In the genomic region with DNA sequence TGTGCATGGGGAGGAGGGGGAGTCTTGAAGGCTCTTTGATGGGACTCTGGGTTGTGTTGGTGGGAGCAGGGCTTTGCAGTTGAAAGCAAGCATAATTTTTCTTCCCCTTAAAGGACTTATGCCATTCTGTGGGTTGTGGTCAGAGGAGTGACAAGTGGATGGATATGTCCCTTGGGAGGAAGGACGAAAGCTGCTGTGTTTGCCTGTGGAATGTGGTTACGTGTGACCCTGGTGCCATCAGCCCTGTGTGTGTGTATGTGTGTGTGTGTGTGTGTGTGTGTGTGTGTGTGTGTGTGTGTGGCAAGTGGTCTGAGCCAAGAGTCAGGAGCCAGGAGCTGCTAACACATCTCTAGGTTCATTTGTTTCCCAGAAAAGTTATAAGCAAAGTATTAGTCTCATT, we compare ENCODE assay signal across 16 mouse cellular contexts.
DNase-seq lines count a peak whose midpoint lies in the region; ATAC-seq and TF ChIP-seq lines count a peak whose summit lies in the region.
"Had no signal": no experiment of that assay in that cellular context is flagged by ENCODE, and none has a peak within 500 bp of the region (broad histone marks: within the 10 kb centered on the region; RNA-seq: fewer than 3 reads in every experiment).

No protein-coding gene starts in this region.

- no peak overlapping the region for H3K4me3 ChIP-seq in kidney, adult 2 months (ENCODE audit: insufficient read depth, low read depth, low read length)
- no peak overlapping the region for H3K4me3 ChIP-seq in liver, embryonic 13.5 days (replicated peaks)
- H3K4me3 ChIP-seq in gastrocnemius, adult 2 months, result no peak overlapping the region
- H3K4me3 ChIP-seq in hindbrain, embryonic 13.5 days, result no peak overlapping the region
- H3K4me3 ChIP-seq: embryonic facial prominence, embryonic 13.5 days; heart, embryonic 15.5 days had no signal

- no peaks in the 10 kb centered on the region for H3K4me1 ChIP-seq in kidney, adult 2 months (ENCODE audit: control insufficient read depth, insufficient read depth, low read length)
- peaks cover 44% of the 10 kb centered on the region for H3K4me1 ChIP-seq in liver, embryonic 13.5 days (replicated peaks)
- H3K4me1 ChIP-seq in hindbrain, embryonic 13.5 days (replicated peaks), result peaks cover 42% of the 10 kb centered on the region
- H3K4me1 ChIP-seq: heart, embryonic 15.5 days had no signal

- peak; percentile 30 for DNase-seq in kidney, adult 2 months
- DNase-seq in kidney, adult 11 months, result no peak
- DNase-seq in 416B (ENCODE audit: low read depth), result peak; percentile 24
- DNase-seq in liver, embryonic 13.5 days, result no peak
- DNase-seq in gastrocnemius, adult 2 months, result no peak
- DNase-seq in yolk sac, embryonic 10.5 days (ENCODE audit: low spot score), result no peak
- DNase-seq: cerebellum, adult 11-12 months; gastrocnemius, postnatal 25 days; lung, postnatal 4 days had no signal

- H3K27ac ChIP-seq in kidney, adult 2 months (ENCODE audit: insufficient read depth, low read depth, low read length), result no peak overlapping the region
- peak overlapping the region; percentile 75 for H3K27ac ChIP-seq in liver, embryonic 13.5 days
- no peak overlapping the region for H3K27ac ChIP-seq in gastrocnemius, adult 2 months
- H3K27ac ChIP-seq in hindbrain, embryonic 13.5 days, result no peak overlapping the region; the same call in 1 of the 2 replicates
- H3K27ac ChIP-seq: embryonic facial prominence, embryonic 13.5 days; heart, embryonic 15.5 days had no signal

- H3K27me3 ChIP-seq in kidney, adult 2 months (replicated peaks; ENCODE audit: control insufficient read depth, insufficient read depth, low read length), result no peaks in the 10 kb centered on the region
- peaks cover 9% of the 10 kb centered on the region; the same call in 1 of the 2 replicates for H3K27me3 ChIP-seq in liver, embryonic 13.5 days
- H3K27me3 ChIP-seq in hindbrain, embryonic 13.5 days, result 0 out of 2 replicates have a peak, but pooled peaks cover 9% of the 10 kb centered on the region
- H3K27me3 ChIP-seq: embryonic facial prominence, embryonic 13.5 days; Patski had no signal

- no peak for TF ChIP-seq CTCF in kidney, adult 2 months (conservative IDR thresholded peaks at IDR 0.05; ENCODE audit: insufficient read depth, insufficient read length, low read depth, low read length)
- TF ChIP-seq CTCF in gastrocnemius, adult 2 months (IDR thresholded peaks at IDR 0.05), result no peak

- H3K9ac ChIP-seq in liver, embryonic 13.5 days, result peak overlapping the region; percentile 30
- H3K9ac ChIP-seq in hindbrain, embryonic 13.5 days, result no peak overlapping the region
- H3K9ac ChIP-seq: embryonic facial prominence, embryonic 13.5 days; heart, embryonic 15.5 days had no signal

- WGBS in kidney, adult 2 months, result 64% methylated on average over 2 of the region's 2 CpGs
- WGBS in liver, embryonic 13.5 days (ENCODE audit: insufficient replicate concordance), result 17% methylated on average over 2 of the region's 2 CpGs
- WGBS in hindbrain, embryonic 13.5 days, result 48% methylated on average over 2 of the region's 2 CpGs

- H3K9me3 ChIP-seq in liver, embryonic 13.5 days (replicated peaks), result no peaks in the 10 kb centered on the region
- H3K9me3 ChIP-seq in hindbrain, embryonic 13.5 days, result no peaks in the 10 kb centered on the region
- H3K9me3 ChIP-seq: embryonic facial prominence, embryonic 13.5 days; heart, embryonic 15.5 days had no signal

- peak overlapping the region; percentile 41 for H3K4me2 ChIP-seq in liver, embryonic 13.5 days
- H3K4me2 ChIP-seq in hindbrain, embryonic 13.5 days, result no peak overlapping the region
- H3K4me2 ChIP-seq: embryonic facial prominence, embryonic 13.5 days; heart, embryonic 15.5 days had no signal

- no peak for TF ChIP-seq POLR2A in kidney, adult 2 months (IDR thresholded peaks at IDR 0.05; ENCODE audit: low read depth, low read length)

- peak; percentile 70 for ATAC-seq in common myeloid progenitor, adult 5-6 weeks (replicated peaks; ENCODE audit: low read depth, poor library complexity, severe bottlenecking)
- no peak for ATAC-seq in liver, embryonic 13.5 days (ENCODE audit: low read depth)
- ATAC-seq in hindbrain, embryonic 13.5 days (ENCODE audit: low FRiP score), result no peak
- ATAC-seq: forebrain, embryonic 14.5 days; hindbrain, embryonic 16.5 days; Patski had no signal

- no peaks in the 10 kb centered on the region for H3K36me3 ChIP-seq in kidney, adult 2 months (ENCODE audit: control insufficient read depth, insufficient read depth, low read length)
- H3K36me3 ChIP-seq in liver, embryonic 13.5 days, result no peaks in the 10 kb centered on the region
- no peaks in the 10 kb centered on the region for H3K36me3 ChIP-seq in hindbrain, embryonic 13.5 days
- H3K36me3 ChIP-seq: embryonic facial prominence, embryonic 13.5 days; heart, embryonic 15.5 days had no signal

- intact Hi-C loops in gastrocnemius, adult 2 months (cut with DNase I), result no loop called here

Comparison
In these comparisons a context has a peak if more than half of its experiments do, and no peak if none do; other contexts are left out.
1. DNase-seq: peak in kidney, adult 2 months (single experiment) and 416B (single experiment); none in kidney, adult 11 months (single experiment), liver, embryonic 13.5 days (single experiment), gastrocnemius, adult 2 months (single experiment) and yolk sac, embryonic 10.5 days (single experiment).